Mouse (Mus musculus) kidney, embryonic 14.5 days (tissue): ENCODE data around the gene A930033H14Rik. TPM values are rescaled to one million over a fixed set of nuclear protein-coding genes. Genes with fewer than 3 reads are reported as not detected.

Experiments
- ATAC-seq: fragments of 200-750 bp; cut with Nextera tagmentation; 2 replicates; pipeline ENCODE4 v1.8.0; 2017; ENCODE audit warnings: moderate number of reproducible peaks, mild to moderate bottlenecking, moderate TSS enrichment, moderate library complexity; ENCODE audit not compliant: low FRiP score, low TSS enrichment
- H3K27ac ChIP-seq: fragments of 300-500 bp; sonication (generic); 2 replicates; pipeline ENCODE4 v1.5.1; 2014; ENCODE audit warnings: low read depth, mild to moderate bottlenecking, low read length, moderate library complexity, mixed read lengths
- H3K27me3 ChIP-seq: fragments of 300-500 bp; sonication (generic); 2 replicates; pipeline ENCODE4 v1.6.1; 2014; ENCODE audit warnings: mild to moderate bottlenecking, low read length; ENCODE audit not compliant: control insufficient read depth, insufficient read depth
- H3K36me3 ChIP-seq: fragments of 300-500 bp; sonication (generic); 2 replicates; pipeline ENCODE4 v1.6.1; 2014; ENCODE audit warnings: low read length, mixed read lengths; ENCODE audit not compliant: control insufficient read depth, insufficient read depth
- H3K4me1 ChIP-seq: fragments of 300-500 bp; sonication (generic); 2 replicates; pipeline ENCODE4 v1.6.1; 2014; ENCODE audit warnings: low read length, mixed read lengths; ENCODE audit not compliant: control insufficient read depth, insufficient read depth
- H3K4me2 ChIP-seq: fragments of 300-500 bp; sonication (generic); replicated peaks from 2 replicates; pipeline ENCODE4 v1.6.1; 2014; ENCODE audit warnings: low read depth, mild to moderate bottlenecking, low read length
- H3K4me3 ChIP-seq: fragments of 300-500 bp; sonication (generic); 2 replicates; pipeline ENCODE4 v1.5.1; 2014; ENCODE audit warnings: mild to moderate bottlenecking, low read length
- H3K9ac ChIP-seq: fragments of 300-500 bp; sonication (generic); 2 replicates; pipeline ENCODE4 v1.6.1; 2014; ENCODE audit warnings: low read depth, mild to moderate bottlenecking, low read length, moderate library complexity
- H3K9me3 ChIP-seq: fragments of 300-500 bp; sonication (generic); 2 replicates; pipeline ENCODE4 v1.6.1; 2016; ENCODE audit warnings: low read length; ENCODE audit not compliant: control insufficient read depth
- WGBS: fragments of 180-500 bp; shearing (Covaris S2); extraction: QIAGEN DNeasy Blood & Tissue Kit; methylation state at CpG from one replicate; pipeline ENCODE4 v1.1.7; 2014; 5-methylcytosine and 5-hydroxymethylcytosine counted together
- polyA plus RNA-seq: library from polyadenylated mRNA; unstranded; fragments of >200 nt; fragmentation: Nextera tagmentation; extraction: Ambion mirVana; gene quantifications from 2 replicates; pipeline ENCODE4 v1.2.1, GENCODE M21; 2014

The A930033H14Rik gene
- polyA plus RNA-seq, 1 experiment from 2014 or later = 2.6 TPM

- ATAC-seq = no peak
- no peak overlapping the region for H3K27ac ChIP-seq
- no peaks in the 10 kb centered on the region for H3K4me1 ChIP-seq
- H3K4me2 ChIP-seq = no peak overlapping the region
- no peaks in the 10 kb centered on the region for H3K9me3 ChIP-seq
- H3K4me3 ChIP-seq = no peak overlapping the region
- 86% methylated on average over 4 of the region's 4 CpGs for WGBS
- no peaks in the 10 kb centered on the region for H3K27me3 ChIP-seq
- H3K36me3 ChIP-seq = peaks cover 5% of the 10 kb centered on the region; the same call in 1 of the 2 replicates
- H3K9ac ChIP-seq = no peak overlapping the region
These were observed 32.3 kb upstream of the A930033H14Rik start for GRCm38 (mm10) chr10:69245151-69245550.

GRCm38 (mm10) chr10:69240530-69240929 is 27.6 kb upstream of the A930033H14Rik start:
- H3K4me1 ChIP-seq = no peaks in the 10 kb centered on the region
- ATAC-seq = no peak
- H3K9ac ChIP-seq = no peak overlapping the region
- no peaks in the 10 kb centered on the region for H3K9me3 ChIP-seq
- H3K4me3 ChIP-seq = no peak overlapping the region
- H3K4me2 ChIP-seq = no peak overlapping the region
- H3K27me3 ChIP-seq = no peaks in the 10 kb centered on the region
- H3K36me3 ChIP-seq = no peaks in the 10 kb centered on the region
- H3K27ac ChIP-seq = no peak overlapping the region
- 87% methylated on average over 2 of the region's 2 CpGs for WGBS

GRCm38 (mm10) chr10:69238311-69238710 is 25.4 kb upstream of the A930033H14Rik start:
- Histone ChIP-seq H3K27me3 (no peaks in the 10 kb centered on the region), H3K4me2 (no peak overlapping the region), H3K9ac (no peak overlapping the region), H3K9me3 (no peaks in the 10 kb centered on the region), H3K4me1 (no peaks in the 10 kb centered on the region), H3K27ac (no peak overlapping the region), H3K4me3 (no peak overlapping the region), H3K36me3 (no peaks in the 10 kb centered on the region)
- ATAC-seq = no peak
- 62% methylated on average over 6 of the region's 6 CpGs for WGBS

GRCm38 (mm10) chr10:69237781-69238180 is 24.9 kb upstream of the A930033H14Rik start:
- Histone ChIP-seq H3K4me3 (no peak overlapping the region), H3K27ac (no peak overlapping the region), H3K4me2 (no peak overlapping the region), H3K27me3 (no peaks in the 10 kb centered on the region), H3K36me3 (no peaks in the 10 kb centered on the region), H3K9ac (no peak overlapping the region), H3K4me1 (no peaks in the 10 kb centered on the region), H3K9me3 (no peaks in the 10 kb centered on the region)
- ATAC-seq = no peak
- 93% methylated on average over 9 of the region's 9 CpGs for WGBS

GRCm38 (mm10) chr10:69237185-69237584 is 24.3 kb upstream of the A930033H14Rik start:
- H3K27me3 ChIP-seq = no peaks in the 10 kb centered on the region
- H3K4me1 ChIP-seq = no peaks in the 10 kb centered on the region
- H3K27ac ChIP-seq = no peak overlapping the region
- ATAC-seq = 0 out of 2 replicates have a peak, but pooled peaks have one; percentile 35
- no peaks in the 10 kb centered on the region for H3K36me3 ChIP-seq
- no peak overlapping the region for H3K9ac ChIP-seq
- WGBS = 58% methylated on average over 3 of the region's 3 CpGs
- no peaks in the 10 kb centered on the region for H3K9me3 ChIP-seq
- no peak overlapping the region for H3K4me2 ChIP-seq
- H3K4me3 ChIP-seq = no peak overlapping the region

GRCm38 (mm10) chr10:69225951-69226350 is 13.1 kb upstream of the A930033H14Rik start:
- Histone ChIP-seq H3K27me3 (no peaks in the 10 kb centered on the region), H3K9me3 (no peaks in the 10 kb centered on the region), H3K27ac (no peak overlapping the region), H3K36me3 (no peaks in the 10 kb centered on the region), H3K4me3 (no peak overlapping the region), H3K4me1 (no peaks in the 10 kb centered on the region), H3K4me2 (no peak overlapping the region), H3K9ac (no peak overlapping the region)
- 68% methylated on average over 8 of the region's 8 CpGs for WGBS
- no peak for ATAC-seq

GRCm38 (mm10) chr10:69225471-69225870 is 12.6 kb upstream of the A930033H14Rik start:
- no peaks in the 10 kb centered on the region for H3K4me1 ChIP-seq
- no peaks in the 10 kb centered on the region for H3K36me3 ChIP-seq
- no peak overlapping the region for H3K27ac ChIP-seq
- H3K4me2 ChIP-seq = no peak overlapping the region
- no peak overlapping the region for H3K9ac ChIP-seq
- no peaks in the 10 kb centered on the region for H3K27me3 ChIP-seq
- no peak for ATAC-seq
- no peaks in the 10 kb centered on the region for H3K9me3 ChIP-seq
- H3K4me3 ChIP-seq = no peak overlapping the region
- WGBS = 88% methylated on average over 5 of the region's 5 CpGs

GRCm38 (mm10) chr10:69224276-69224675 is 11.4 kb upstream of the A930033H14Rik start:
- no peak for ATAC-seq
- no peak overlapping the region for H3K27ac ChIP-seq
- no peak overlapping the region for H3K4me2 ChIP-seq
- H3K4me3 ChIP-seq = no peak overlapping the region
- 78% methylated on average over 7 of the region's 7 CpGs for WGBS
- H3K36me3 ChIP-seq = no peaks in the 10 kb centered on the region
- no peak overlapping the region for H3K9ac ChIP-seq
- H3K9me3 ChIP-seq = no peaks in the 10 kb centered on the region
- no peaks in the 10 kb centered on the region for H3K27me3 ChIP-seq
- no peaks in the 10 kb centered on the region for H3K4me1 ChIP-seq

- no peak overlapping the region for H3K4me2 ChIP-seq
- H3K4me1 ChIP-seq = no peaks in the 10 kb centered on the region
- no peak overlapping the region for H3K4me3 ChIP-seq
- no peak overlapping the region for H3K27ac ChIP-seq
- WGBS = 94% methylated on average over 4 of the region's 4 CpGs
- H3K9ac ChIP-seq = no peak overlapping the region
- ATAC-seq = no peak
- H3K27me3 ChIP-seq = no peaks in the 10 kb centered on the region
- peaks cover 3% of the 10 kb centered on the region; the same call in 1 of the 2 replicates for H3K36me3 ChIP-seq
- H3K9me3 ChIP-seq = no peaks in the 10 kb centered on the region
These were observed 10.3 kb upstream of the A930033H14Rik start for GRCm38 (mm10) chr10:69223232-69223631.
